ENCODE assay signal across 8 mouse cellular contexts in the genomic region with DNA sequence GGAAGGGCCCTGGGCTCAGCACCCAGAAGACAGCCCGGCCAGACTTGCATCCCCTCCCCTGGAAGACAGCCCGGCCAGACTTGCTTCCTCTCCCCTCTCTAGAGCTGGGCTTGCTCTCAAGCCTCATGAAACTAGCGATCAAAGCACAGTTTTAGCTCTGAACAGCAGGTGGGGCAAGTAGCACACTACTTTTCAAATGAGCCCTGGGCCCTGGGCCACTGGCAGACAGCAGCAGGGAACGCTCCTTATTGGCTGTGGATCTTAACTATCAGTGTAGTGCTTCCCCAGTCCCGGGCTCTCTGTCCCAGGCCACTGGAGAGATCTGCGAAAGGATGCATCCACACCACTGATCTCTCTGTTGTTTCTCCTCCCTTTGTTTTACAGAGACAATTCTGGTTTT. TPM values are rescaled to one million over a fixed set of nuclear protein-coding genes. Genes with fewer than 3 reads are reported as not detected.
DNase-seq lines count a peak whose midpoint lies in the region; ATAC-seq and TF ChIP-seq lines count a peak whose summit lies in the region.

No protein-coding gene starts in this region.

- intact Hi-C loops in left cerebral cortex, postnatal 36 days (cut with DNase I): loop anchor here (2.0 to 10.0 kb wide), 2 partner anchors 268 to 804 kb away; no protein-coding TSS in a partner anchor

- no peaks in the 10 kb centered on the region for H3K27me3 ChIP-seq in intestine, embryonic 16.5 days (replicated peaks; ENCODE audit: control insufficient read depth, insufficient read depth, low read length)
- peaks cover 5% of the 10 kb centered on the region for H3K27me3 ChIP-seq in midbrain, embryonic 12.5 days
- no peaks in the 10 kb centered on the region for H3K27me3 ChIP-seq in small intestine, adult 2 months (ENCODE audit: control insufficient read depth, insufficient read depth, low read length)

- peak; percentile 91 for ATAC-seq in intestine, embryonic 16.5 days
- ATAC-seq in midbrain, embryonic 12.5 days (ENCODE audit: low FRiP score, low read depth): peak; percentile 95

- peak; percentile 55; the same call in 1 of the 2 replicates for TF ChIP-seq CTCF in small intestine, adult 2 months (IDR thresholded peaks at IDR 0.05; ENCODE audit: extremely low read depth, insufficient read length, insufficient replicate concordance, low read depth, low read length)

- H3K27ac ChIP-seq in intestine, embryonic 16.5 days (ENCODE audit: low read length): no peak overlapping the region
- no peak overlapping the region for H3K27ac ChIP-seq in midbrain, embryonic 12.5 days (replicated peaks)
- H3K27ac ChIP-seq in small intestine, adult 2 months (ENCODE audit: insufficient read depth, low read depth, low read length): no peak overlapping the region

- H3K4me1 ChIP-seq in intestine, embryonic 16.5 days (ENCODE audit: control insufficient read depth, insufficient read depth, low read length): 0 out of 2 replicates have a peak, but pooled peaks cover 3% of the 10 kb centered on the region
- no peaks in the 10 kb centered on the region for H3K4me1 ChIP-seq in midbrain, embryonic 12.5 days
- no peaks in the 10 kb centered on the region for H3K4me1 ChIP-seq in small intestine, adult 2 months (ENCODE audit: control insufficient read depth, insufficient read depth, insufficient read length, low read length)

- 5% methylated on average over 6 of the region's 6 CpGs for WGBS in intestine, embryonic 16.5 days
- WGBS in midbrain, embryonic 12.5 days: 4% methylated on average over 6 of the region's 6 CpGs
- WGBS in small intestine, adult 2 months: 13% methylated on average over 6 of the region's 6 CpGs

- H3K9me3 ChIP-seq in intestine, embryonic 16.5 days (ENCODE audit: control insufficient read depth, low read length): no peaks in the 10 kb centered on the region
- H3K9me3 ChIP-seq in midbrain, embryonic 12.5 days: no peaks in the 10 kb centered on the region

- H3K36me3 ChIP-seq in intestine, embryonic 16.5 days (ENCODE audit: control insufficient read depth, insufficient read depth, low read length): no peaks in the 10 kb centered on the region
- H3K36me3 ChIP-seq in midbrain, embryonic 12.5 days: no peaks in the 10 kb centered on the region
- H3K36me3 ChIP-seq in small intestine, adult 2 months (ENCODE audit: control insufficient read depth, insufficient read depth, low read length): no peaks in the 10 kb centered on the region

- DNase-seq in urinary bladder, adult 18-20 months (ENCODE audit: low spot score in 2 of 2): peak; percentile 45 to 54
- no peak for DNase-seq in urinary bladder, adult 2 months (ENCODE audit: low spot score)
- DNase-seq in embryo, embryonic 9.5 days (ENCODE audit: extremely low spot score): peak; percentile 72
- peak; percentile 55 to 77 for DNase-seq in gastrocnemius, postnatal 4 days (ENCODE audit: low spot score in 2 of 2)
- peak; percentile 62 to 64 for DNase-seq in left cerebral cortex, postnatal 36 days (ENCODE audit: low spot score in 2 of 2)

- H3K4me3 ChIP-seq in intestine, embryonic 16.5 days (ENCODE audit: low read length): no peak overlapping the region
- H3K4me3 ChIP-seq in midbrain, embryonic 12.5 days: no peak overlapping the region
- no peak overlapping the region for H3K4me3 ChIP-seq in small intestine, adult 2 months (ENCODE audit: low read depth, low read length)

- H3K4me2 ChIP-seq in intestine, embryonic 16.5 days (ENCODE audit: low read depth, low read length): no peak overlapping the region
- H3K4me2 ChIP-seq in midbrain, embryonic 12.5 days (replicated peaks): no peak overlapping the region

- TF ChIP-seq POLR2A in small intestine, adult 2 months (IDR thresholded peaks at IDR 0.05; ENCODE audit: low read depth, low read length): no peak

- no peak overlapping the region for H3K9ac ChIP-seq in intestine, embryonic 16.5 days (ENCODE audit: low read depth, low read length)
- no peak overlapping the region for H3K9ac ChIP-seq in midbrain, embryonic 12.5 days (replicated peaks)

RNA-seq across cellular contexts. Expression of gene Aven, which starts 8.4 kb away (rescaled TPM):
- 12.9 and 14.9 TPM in 2 replicates for polyA plus RNA-seq in urinary bladder, adult 2 months (2012; rRNA removed)
- 10 to 100 TPM; 13.7 to 14.4 TPM for total RNA-seq in gastrocnemius, postnatal 4 days (2021)
- polyA plus RNA-seq in intestine, embryonic 16.5 days (2015; fragmentation: Nextera tagmentation; extraction: Ambion mirVana): 1.7 and 6.2 TPM in 2 replicates
- 10 to 100 TPM; 11.1 to 12.6 TPM for total RNA-seq in left cerebral cortex, postnatal 36 days (2021)
- polyA plus RNA-seq in midbrain, embryonic 12.5 days (2016; fragmentation: Nextera tagmentation; extraction: Ambion mirVana): 6.6 and 7.8 TPM in 2 replicates
- polyA plus RNA-seq in small intestine, adult 2 months (2012; rRNA removed): 1.5 and 2.2 TPM in 2 replicates

RNA-seq across cellular contexts. Expression of gene Chrm5, which starts 20.6 kb away (rescaled TPM):
- polyA plus RNA-seq in urinary bladder, adult 2 months (2012; rRNA removed): not detected in 2 replicates
- total RNA-seq in gastrocnemius, postnatal 4 days (2021): not detected
- not detected in 2 replicates for polyA plus RNA-seq in intestine, embryonic 16.5 days (2015; fragmentation: Nextera tagmentation; extraction: Ambion mirVana)
- total RNA-seq in left cerebral cortex, postnatal 36 days (2021): 1 to 10 TPM in 1 of 2 experiments, under 1 TPM in 1; 0.44 to 1.5 TPM
- polyA plus RNA-seq in midbrain, embryonic 12.5 days (2016; fragmentation: Nextera tagmentation; extraction: Ambion mirVana): 0.18 TPM in 1 of 2 replicates, not detected in the other
- polyA plus RNA-seq in small intestine, adult 2 months (2012; rRNA removed): not detected in 2 replicates

RNA-seq across cellular contexts. Expression of gene Emc7, which starts 46.4 kb away (rescaled TPM):
- polyA plus RNA-seq in urinary bladder, adult 2 months (2012; rRNA removed): 17.7 and 18.9 TPM in 2 replicates
- total RNA-seq in gastrocnemius, postnatal 4 days (2021): 10 to 100 TPM; 15.1 to 16.7 TPM
- 19.2 and 20.1 TPM in 2 replicates for polyA plus RNA-seq in intestine, embryonic 16.5 days (2015; fragmentation: Nextera tagmentation; extraction: Ambion mirVana)
- total RNA-seq in left cerebral cortex, postnatal 36 days (2021): 10 to 100 TPM; 46.7 to 50.5 TPM
- 11.5 and 12.3 TPM in 2 replicates for polyA plus RNA-seq in midbrain, embryonic 12.5 days (2016; fragmentation: Nextera tagmentation; extraction: Ambion mirVana)
- 2.0 and 2.7 TPM in 2 replicates for polyA plus RNA-seq in small intestine, adult 2 months (2012; rRNA removed)
